Mouse (Mus musculus) liver, embryonic 14.5 days (tissue): ENCODE measurements around the gene Snw1.

Experiments
- CTCF ChIP-seq: IDR thresholded peaks from 2 replicates; pipeline ENCODE4 v1.5.1; 2016; ENCODE audit warnings: antibody characterized with exemption, low read depth, control low read depth
- EP300 ChIP-seq: IDR thresholded peaks from 2 replicates; pipeline ENCODE4 v1.6.1; 2016; ENCODE audit warnings: antibody characterized with exemption, low read depth

DNA sequence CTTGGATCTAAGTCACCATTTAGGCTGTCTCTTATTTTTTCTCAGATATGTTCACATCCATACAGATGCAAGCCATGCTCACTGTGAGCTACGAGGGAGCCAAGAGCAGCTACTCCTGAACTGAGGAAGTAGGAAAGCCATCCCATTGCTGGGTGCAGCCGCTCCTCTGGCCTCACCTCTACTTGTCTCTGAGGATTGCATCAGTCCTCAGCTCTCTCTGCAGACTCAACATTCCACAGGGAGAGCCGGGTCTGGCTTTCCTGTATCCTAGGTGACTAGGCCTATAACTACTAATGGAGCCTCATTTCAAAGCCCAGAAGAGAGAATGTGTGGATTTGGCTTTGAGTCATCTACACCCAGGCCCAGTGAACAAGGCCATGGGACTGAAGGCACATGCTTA is 66.4 kb downstream of the Snw1 start:
- TF ChIP-seq EP300 (no peak), CTCF (no peak)
